Mouse (Mus musculus): ENCODE data around the gene Topbp1. TPM values are rescaled to one million over a fixed set of nuclear protein-coding genes. Genes with fewer than 3 reads are reported as not detected.

Topbp1 gene
- polyA plus RNA-seq, 1 experiment from 2014 or later: 86.9 TPM

DNA sequence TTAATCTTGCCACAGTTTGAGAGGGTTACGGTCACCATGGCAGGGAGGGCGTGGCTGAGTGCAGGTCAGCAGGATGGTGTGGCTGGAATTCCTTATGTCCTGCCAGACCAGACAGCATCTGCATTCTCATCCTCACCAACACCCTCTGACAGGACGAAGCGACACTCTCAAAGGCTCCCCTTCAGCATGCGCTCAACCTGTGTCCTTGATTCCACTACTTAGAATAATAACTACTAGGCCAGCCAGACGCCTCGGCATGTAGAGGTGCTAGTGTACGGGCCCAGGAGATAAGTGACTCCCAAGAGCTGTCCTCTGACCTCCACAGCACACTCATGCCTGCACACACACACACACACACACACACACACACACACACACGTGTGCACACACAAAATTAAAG is 74.2 kb downstream of the Topbp1 start:
- Histone ChIP-seq H3K27me3 (replicated peaks; ENCODE audit: low read depth, poor library complexity, severe bottlenecking) (no peaks in the 10 kb centered on the region), H3K36me3 (replicated peaks) (no peaks in the 10 kb centered on the region), H3K27ac (replicated peaks) (no peak overlapping the region), H3K4me3 (no peak overlapping the region), H3K9me3 (no peaks in the 10 kb centered on the region), H3K4me1 (peaks cover 18% of the 10 kb centered on the region)
- no peak for DNase-seq (ENCODE audit: low spot score)
- WGBS: 70% methylated on average over 9 of the region's 9 CpGs

DNA sequence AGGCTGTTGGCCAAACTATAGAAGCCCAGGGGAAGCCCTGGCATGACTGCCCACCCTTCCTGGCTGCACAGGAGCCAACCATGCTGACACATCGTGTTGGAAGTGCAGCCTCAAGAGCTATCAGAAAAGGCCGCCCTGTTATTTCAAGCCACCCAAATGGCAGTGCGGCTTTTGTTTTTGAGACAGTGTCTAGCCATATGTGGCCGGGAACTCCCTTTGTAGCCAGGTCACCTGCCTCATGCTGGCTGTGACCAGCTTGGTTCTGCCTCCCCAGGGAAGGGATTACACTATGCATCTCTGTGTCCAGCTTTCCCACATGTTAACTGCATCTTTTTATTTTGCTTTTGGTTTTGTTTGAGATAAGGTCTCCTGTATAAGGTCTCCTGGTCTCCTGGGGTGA is 75.6 kb downstream of the Topbp1 start:
- Histone ChIP-seq H3K36me3 (replicated peaks) (no peaks in the 10 kb centered on the region), H3K27me3 (replicated peaks; ENCODE audit: low read depth, poor library complexity, severe bottlenecking) (no peaks in the 10 kb centered on the region), H3K4me3 (no peak overlapping the region), H3K27ac (replicated peaks) (no peak overlapping the region), H3K4me1 (peaks cover 21% of the 10 kb centered on the region), H3K9me3 (no peaks in the 10 kb centered on the region)
- WGBS: 85% methylated on average over 4 of the region's 4 CpGs
- DNase-seq (ENCODE audit: low spot score): no peak

DNA sequence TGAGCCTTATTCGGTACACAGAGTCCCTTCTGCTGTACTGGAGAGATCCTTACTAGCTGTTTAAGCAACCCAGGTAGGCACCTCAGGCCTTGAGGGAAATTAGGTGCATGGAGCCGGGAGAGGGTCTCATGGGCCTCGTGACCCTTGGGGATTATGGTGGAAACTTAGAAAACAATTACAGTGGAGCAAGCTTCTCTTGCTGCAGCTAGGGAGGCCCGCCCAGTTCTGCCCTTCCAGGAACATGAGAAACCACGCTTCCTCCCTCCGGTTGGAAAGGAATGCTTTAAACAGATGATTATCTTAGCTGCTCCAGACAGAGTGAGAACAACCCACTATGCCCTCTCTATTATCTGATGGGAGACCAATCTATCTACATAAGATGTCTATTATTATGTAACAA is 78.0 kb downstream of the Topbp1 start:
- DNase-seq (ENCODE audit: low spot score): no peak
- Histone ChIP-seq H3K27ac (replicated peaks) (0 out of 2 replicates have a peak overlapping the region, but pooled peaks have one; percentile 40), H3K36me3 (replicated peaks) (no peaks in the 10 kb centered on the region), H3K4me1 (peaks cover 38% of the 10 kb centered on the region), H3K9me3 (no peaks in the 10 kb centered on the region), H3K4me3 (no peak overlapping the region), H3K27me3 (replicated peaks; ENCODE audit: low read depth, poor library complexity, severe bottlenecking) (no peaks in the 10 kb centered on the region)
- WGBS: 61% methylated on average over 6 of the region's 6 CpGs

DNA sequence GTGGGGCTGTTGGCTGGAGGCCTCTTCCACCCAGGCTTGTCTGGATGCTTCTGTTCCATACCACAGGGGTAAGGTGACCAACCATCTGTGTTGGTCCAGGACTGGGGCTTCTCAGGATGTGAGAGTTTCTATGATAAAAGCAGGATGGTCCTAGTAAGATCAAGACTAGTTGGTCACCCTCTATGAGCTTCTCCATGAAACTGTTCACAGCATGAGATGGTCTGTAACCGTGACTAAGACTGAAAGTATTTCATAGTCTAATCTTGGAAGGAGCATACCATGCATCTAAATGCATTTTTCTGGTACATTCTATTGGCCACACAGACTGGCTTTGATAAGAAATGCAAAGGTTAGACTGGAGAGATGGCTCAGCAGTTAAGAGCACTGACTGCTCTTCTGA is 78.6 kb downstream of the Topbp1 start:
- H3K4me1 ChIP-seq: peaks cover 38% of the 10 kb centered on the region
- no peaks in the 10 kb centered on the region for H3K36me3 ChIP-seq (replicated peaks)
- H3K27ac ChIP-seq (replicated peaks): no peak overlapping the region
- WGBS: 97% methylated on average over 1 of the region's 1 CpGs
- DNase-seq (ENCODE audit: low spot score): no peak
- H3K4me3 ChIP-seq: no peak overlapping the region
- H3K9me3 ChIP-seq: no peaks in the 10 kb centered on the region
- H3K27me3 ChIP-seq (replicated peaks; ENCODE audit: low read depth, poor library complexity, severe bottlenecking): no peaks in the 10 kb centered on the region

DNA sequence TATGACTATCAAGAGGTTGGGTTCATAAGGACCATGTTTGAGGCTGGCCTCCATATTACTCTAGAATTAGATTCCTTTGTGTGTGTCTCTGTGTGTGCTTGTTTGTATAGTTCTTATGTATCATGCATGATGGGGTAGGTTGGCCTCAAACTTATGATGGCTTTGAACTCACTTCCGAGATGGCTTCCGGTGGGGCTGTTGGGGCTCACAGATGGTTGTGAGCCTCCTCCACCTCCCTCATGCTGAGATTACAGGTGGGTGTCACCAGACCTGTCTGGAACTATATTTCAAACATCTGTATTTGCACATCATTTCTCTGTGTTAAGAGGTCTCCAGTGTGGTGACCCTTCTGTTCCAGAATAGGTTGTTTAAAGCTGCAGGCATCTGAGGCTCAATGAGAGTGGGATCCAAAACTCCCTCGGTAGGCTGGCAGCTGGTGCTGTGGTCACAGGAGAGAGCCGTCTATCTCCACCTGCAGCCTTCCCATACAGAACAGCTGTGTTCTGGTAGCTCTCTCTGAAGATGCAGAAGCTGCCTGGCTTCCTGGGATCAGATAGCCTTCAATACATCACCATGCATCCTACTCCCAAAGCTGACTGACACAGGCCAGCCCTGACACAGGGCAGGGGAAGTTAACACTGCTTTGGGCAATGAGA is 79.3 kb downstream of the Topbp1 start:
- no peak for DNase-seq (ENCODE audit: low spot score)
- WGBS: 86% methylated on average over 4 of the region's 4 CpGs
- no peaks in the 10 kb centered on the region for H3K36me3 ChIP-seq (replicated peaks)
- H3K27ac ChIP-seq (replicated peaks): no peak overlapping the region
- no peaks in the 10 kb centered on the region for H3K9me3 ChIP-seq
- peaks cover 38% of the 10 kb centered on the region for H3K4me1 ChIP-seq
- H3K27me3 ChIP-seq (replicated peaks; ENCODE audit: low read depth, poor library complexity, severe bottlenecking): no peaks in the 10 kb centered on the region
- no peak overlapping the region for H3K4me3 ChIP-seq

DNA sequence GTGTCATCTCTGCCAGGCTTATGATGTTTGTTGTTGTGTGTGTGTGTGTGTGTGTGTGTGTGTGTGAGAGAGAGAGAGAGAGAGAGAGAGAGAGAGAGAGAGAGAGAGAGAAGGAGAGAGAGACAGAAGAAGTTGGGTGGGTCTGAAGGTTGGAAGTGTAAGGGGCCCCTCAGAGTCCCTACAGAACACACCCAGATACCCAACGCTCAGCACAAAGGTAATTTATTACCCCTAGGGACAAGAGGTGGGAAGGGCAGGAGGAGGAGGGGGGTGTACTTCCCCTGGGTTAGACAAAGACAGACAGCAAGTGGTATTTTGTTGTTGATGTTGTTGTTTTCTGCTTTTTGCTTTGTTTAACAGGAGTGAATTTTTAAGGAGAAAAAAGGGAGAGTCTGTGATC is 80.6 kb downstream of the Topbp1 start:
- Histone ChIP-seq H3K4me1 (peaks cover 38% of the 10 kb centered on the region), H3K27me3 (replicated peaks; ENCODE audit: low read depth, poor library complexity, severe bottlenecking) (no peaks in the 10 kb centered on the region), H3K27ac (replicated peaks) (peak overlapping the region; percentile 2; the same call in 1 of the 2 replicates), H3K9me3 (no peaks in the 10 kb centered on the region), H3K36me3 (replicated peaks) (no peaks in the 10 kb centered on the region), H3K4me3 (no peak overlapping the region)
- 34% methylated on average over 1 of the region's 1 CpGs for WGBS
- DNase-seq (ENCODE audit: low spot score): no peak

DNA sequence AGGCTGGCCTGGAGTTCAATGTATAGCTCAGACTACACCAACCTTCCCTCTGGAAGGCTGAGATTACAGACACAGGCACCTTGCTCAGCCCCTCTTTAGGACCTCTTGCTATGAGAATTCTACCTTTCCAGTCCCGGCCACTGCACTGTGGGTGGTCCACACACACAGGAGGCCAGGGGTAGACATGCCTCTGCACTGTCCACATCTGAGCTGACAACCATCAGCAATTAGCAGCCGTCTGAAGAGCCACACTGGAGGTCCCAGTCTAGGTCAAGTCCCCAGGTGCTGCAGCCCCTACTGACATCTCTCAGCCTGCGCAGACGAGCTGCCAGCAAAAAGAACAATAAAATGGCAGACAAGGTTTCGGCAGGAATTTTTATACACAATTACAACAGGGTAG is 81.6 kb downstream of the Topbp1 start:
- Histone ChIP-seq H3K36me3 (replicated peaks) (no peaks in the 10 kb centered on the region), H3K4me1 (peaks cover 38% of the 10 kb centered on the region), H3K4me3 (no peak overlapping the region), H3K27ac (replicated peaks) (peak overlapping the region; percentile 54), H3K9me3 (no peaks in the 10 kb centered on the region), H3K27me3 (replicated peaks; ENCODE audit: low read depth, poor library complexity, severe bottlenecking) (no peaks in the 10 kb centered on the region)
- WGBS: 37% methylated on average over 5 of the region's 5 CpGs
- DNase-seq (ENCODE audit: low spot score): peak; percentile 61

DNA sequence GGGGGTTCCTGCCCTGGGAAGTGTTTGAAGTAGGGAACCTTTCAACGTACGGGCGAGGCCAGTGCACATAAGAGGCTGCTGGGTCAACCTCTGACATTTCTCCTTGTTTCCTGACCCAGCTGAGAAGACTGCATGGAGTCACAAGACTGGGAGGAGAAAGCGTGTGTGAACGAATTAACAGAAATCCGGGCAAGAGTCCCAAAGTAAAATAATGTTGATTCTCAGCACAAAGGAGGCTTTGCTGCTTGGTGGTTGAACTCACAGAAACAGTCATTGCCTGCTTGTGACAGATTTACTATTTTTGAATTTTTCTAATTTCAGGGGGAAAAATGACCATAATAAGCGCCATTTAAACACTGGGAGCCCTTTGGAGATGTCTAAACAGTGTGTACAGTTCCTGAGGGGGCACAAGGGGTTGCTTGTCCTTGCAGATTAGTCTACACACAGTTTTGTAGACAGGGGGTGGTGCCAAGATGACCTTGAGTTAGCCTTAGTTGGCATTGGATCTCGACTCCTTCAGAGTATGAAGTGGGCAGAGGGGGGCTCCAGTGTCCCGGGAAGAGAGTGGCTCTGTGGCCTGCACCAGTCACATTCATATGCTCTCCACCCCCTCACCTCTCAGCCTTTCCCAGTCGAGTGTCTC is 82.1 kb downstream of the Topbp1 start:
- H3K27ac ChIP-seq (replicated peaks): peak overlapping the region; percentile 54
- H3K27me3 ChIP-seq (replicated peaks; ENCODE audit: low read depth, poor library complexity, severe bottlenecking): no peaks in the 10 kb centered on the region
- DNase-seq (ENCODE audit: low spot score): no peak
- no peak overlapping the region for H3K4me3 ChIP-seq
- H3K4me1 ChIP-seq: peaks cover 38% of the 10 kb centered on the region
- WGBS: 66% methylated on average over 10 of the region's 10 CpGs
- H3K36me3 ChIP-seq (replicated peaks): no peaks in the 10 kb centered on the region
- no peaks in the 10 kb centered on the region for H3K9me3 ChIP-seq

DNA sequence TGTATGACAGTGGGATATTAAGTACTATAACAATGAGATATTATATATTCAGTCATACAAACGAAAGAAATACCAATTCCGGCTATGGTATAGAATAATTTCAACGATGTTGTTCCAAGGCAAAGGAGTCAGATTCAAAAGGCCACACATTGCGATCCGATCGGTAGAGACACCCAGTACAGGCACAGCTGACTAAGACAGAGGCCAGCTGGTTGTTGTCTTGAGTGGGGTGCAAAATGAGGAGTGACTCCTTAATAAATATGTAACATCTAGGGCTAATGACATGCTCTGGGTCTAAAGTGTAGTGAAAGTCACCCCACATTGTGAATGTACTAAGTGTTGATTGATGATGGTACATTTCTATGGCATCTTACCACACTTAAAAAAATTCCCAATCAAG is 84.2 kb downstream of the Topbp1 start:
- Histone ChIP-seq H3K36me3 (replicated peaks) (no peaks in the 10 kb centered on the region), H3K4me1 (peaks cover 27% of the 10 kb centered on the region), H3K27ac (replicated peaks) (no peak overlapping the region), H3K4me3 (no peak overlapping the region), H3K9me3 (no peaks in the 10 kb centered on the region), H3K27me3 (replicated peaks; ENCODE audit: low read depth, poor library complexity, severe bottlenecking) (no peaks in the 10 kb centered on the region)
- no peak for DNase-seq (ENCODE audit: low spot score)
- WGBS: 93% methylated on average over 6 of the region's 6 CpGs

DNA sequence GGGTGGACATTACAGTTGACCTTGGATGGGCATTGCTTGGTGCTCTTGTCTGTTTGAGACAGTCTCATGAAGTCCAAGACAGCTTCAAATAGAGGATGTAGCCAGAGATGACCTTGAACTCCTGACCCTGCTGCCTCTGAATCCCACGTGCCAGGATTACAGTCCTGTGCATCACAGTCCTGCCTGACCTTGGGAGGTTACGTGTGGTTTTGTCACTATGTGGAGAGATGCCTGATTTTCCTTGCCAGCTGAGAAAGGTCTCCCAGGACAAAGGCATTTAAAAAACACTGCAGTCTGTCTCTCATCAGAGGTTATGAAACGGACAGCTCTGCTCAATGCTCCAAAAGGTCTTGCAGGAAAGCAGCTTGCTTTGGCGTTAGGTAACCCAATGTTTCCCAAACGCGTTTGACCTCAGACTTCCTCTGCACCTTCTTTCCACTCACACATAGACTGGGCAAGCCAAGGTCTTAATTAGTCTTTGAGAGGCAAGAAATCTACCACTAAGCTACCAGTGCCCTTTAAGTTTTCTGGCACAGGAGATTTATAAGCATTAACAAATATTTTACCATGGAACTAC is 86.9 kb downstream of the Topbp1 start:
- WGBS: 75% methylated on average over 6 of the region's 6 CpGs
- no peaks in the 10 kb centered on the region for H3K9me3 ChIP-seq
- H3K27ac ChIP-seq (replicated peaks): no peak overlapping the region
- H3K27me3 ChIP-seq (replicated peaks; ENCODE audit: low read depth, poor library complexity, severe bottlenecking): no peaks in the 10 kb centered on the region
- no peak overlapping the region for H3K4me3 ChIP-seq
- H3K4me1 ChIP-seq: peaks cover 11% of the 10 kb centered on the region
- DNase-seq (ENCODE audit: low spot score): no peak
- no peaks in the 10 kb centered on the region for H3K36me3 ChIP-seq (replicated peaks)

DNA sequence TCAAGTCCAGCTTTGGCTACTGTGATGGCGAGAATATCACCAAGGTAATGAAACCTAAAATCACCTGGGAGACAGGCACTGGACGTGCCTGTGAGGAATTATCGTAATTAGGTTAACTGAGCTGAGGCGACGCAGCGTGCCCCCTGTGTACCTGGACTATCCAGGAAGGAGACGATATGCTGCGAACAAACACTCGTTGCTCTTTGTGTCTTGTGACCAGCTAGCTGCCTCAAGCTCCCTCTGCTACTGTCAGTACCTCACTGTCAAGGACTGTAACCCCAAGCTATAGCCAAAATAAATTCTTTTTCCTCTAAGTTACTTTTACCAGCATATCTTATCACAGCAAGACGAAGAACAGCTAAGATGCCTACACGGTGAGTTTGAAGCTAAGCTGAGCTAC is 88.2 kb downstream of the Topbp1 start:
- H3K36me3 ChIP-seq (replicated peaks): no peaks in the 10 kb centered on the region
- H3K27ac ChIP-seq (replicated peaks): no peak overlapping the region
- WGBS: 84% methylated on average over 11 of the region's 11 CpGs
- DNase-seq (ENCODE audit: low spot score): no peak
- H3K9me3 ChIP-seq: no peaks in the 10 kb centered on the region
- no peak overlapping the region for H3K4me3 ChIP-seq
- H3K4me1 ChIP-seq: no peaks in the 10 kb centered on the region
- H3K27me3 ChIP-seq (replicated peaks; ENCODE audit: low read depth, poor library complexity, severe bottlenecking): no peaks in the 10 kb centered on the region

DNA sequence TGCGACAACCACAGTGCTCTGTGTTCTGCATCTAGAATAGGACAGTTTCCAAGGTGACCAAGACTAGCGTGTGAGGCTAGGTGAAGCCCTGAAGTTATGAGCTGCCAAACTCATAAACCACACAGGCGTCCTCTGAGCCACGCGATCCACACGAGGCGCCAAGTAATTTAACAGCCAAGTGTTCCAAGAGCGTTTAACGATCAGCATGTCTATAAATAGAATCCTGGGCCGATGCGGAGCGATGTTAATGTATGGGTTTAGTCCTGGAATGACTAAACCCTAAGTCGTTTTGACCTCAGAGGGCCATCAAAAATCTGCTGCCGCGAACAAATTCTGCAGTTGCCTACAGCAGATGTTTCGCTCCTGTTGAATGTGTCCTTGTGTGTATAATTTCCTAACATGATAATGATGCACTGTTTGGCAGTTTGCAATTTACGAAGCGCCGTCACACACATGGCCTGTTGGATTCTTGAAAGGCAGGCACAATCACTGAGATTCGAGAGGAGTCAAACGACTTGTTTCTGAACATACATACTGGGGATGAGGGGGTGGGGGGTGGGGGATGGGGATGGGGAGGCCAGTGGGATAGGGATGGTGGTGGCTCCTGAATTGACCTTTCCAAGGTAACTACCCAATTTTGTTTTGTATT is 93.6 kb downstream of the Topbp1 start:
- 88% methylated on average over 21 of the region's 21 CpGs for WGBS
- Histone ChIP-seq H3K4me3 (no peak overlapping the region), H3K9me3 (peaks cover 7% of the 10 kb centered on the region), H3K36me3 (replicated peaks) (no peaks in the 10 kb centered on the region), H3K27me3 (replicated peaks; ENCODE audit: low read depth, poor library complexity, severe bottlenecking) (no peaks in the 10 kb centered on the region), H3K4me1 (no peaks in the 10 kb centered on the region), H3K27ac (replicated peaks) (no peak overlapping the region)
- DNase-seq (ENCODE audit: low spot score): no peak
